Mouse (Mus musculus): Measurements from ENCODE around the gene Ccdc124.

The Ccdc124 gene

GRCm38 (mm10) chr8:70869601-70870041 is 4.1 kb downstream of the Ccdc124 start:
- DNase-seq (ENCODE audit: low spot score in 2 of 2), result peak; percentile 73 to 75

DNA sequence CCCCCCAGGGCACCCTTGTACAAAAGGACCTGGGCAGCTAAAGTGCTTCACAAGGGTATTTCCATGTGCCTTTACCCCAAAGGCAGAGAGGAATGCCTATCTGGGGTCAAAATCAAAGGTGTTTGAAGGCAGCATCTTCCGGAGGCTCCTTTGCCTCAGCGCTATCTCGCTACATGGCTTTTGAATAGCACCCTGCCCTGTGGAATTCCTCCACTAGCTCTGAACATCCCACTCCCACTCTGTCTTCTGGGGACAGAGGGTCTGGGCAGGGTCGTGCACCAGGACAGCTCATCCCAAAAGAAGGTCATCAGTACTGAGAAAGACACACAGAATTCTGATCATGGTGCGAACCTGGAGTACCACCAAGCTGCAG is 4.5 kb downstream of the Ccdc124 start:
- DNase-seq (ENCODE audit: low spot score in 2 of 2), result no peak

- no peak for DNase-seq (ENCODE audit: low spot score in 2 of 2)
These were observed 5.1 kb downstream of the Ccdc124 start for GRCm38 (mm10) chr8:70868559-70869198.

GRCm38 (mm10) chr8:70866566-70866965 is 7.2 kb downstream of the Ccdc124 start:
- no peak for DNase-seq (ENCODE audit: low spot score in 2 of 2)

GRCm38 (mm10) chr8:70866001-70866520 is 7.7 kb downstream of the Ccdc124 start:
- no peak for DNase-seq (ENCODE audit: low spot score in 2 of 2)

- DNase-seq (ENCODE audit: low spot score in 2 of 2), result peak; percentile 100
These were observed 8.3 kb downstream of the Ccdc124 start for GRCm38 (mm10) chr8:70865350-70866000.

GRCm38 (mm10) chr8:70864712-70865221 is 9.0 kb downstream of the Ccdc124 start:
- no peak for DNase-seq (ENCODE audit: low spot score in 2 of 2)

DNA sequence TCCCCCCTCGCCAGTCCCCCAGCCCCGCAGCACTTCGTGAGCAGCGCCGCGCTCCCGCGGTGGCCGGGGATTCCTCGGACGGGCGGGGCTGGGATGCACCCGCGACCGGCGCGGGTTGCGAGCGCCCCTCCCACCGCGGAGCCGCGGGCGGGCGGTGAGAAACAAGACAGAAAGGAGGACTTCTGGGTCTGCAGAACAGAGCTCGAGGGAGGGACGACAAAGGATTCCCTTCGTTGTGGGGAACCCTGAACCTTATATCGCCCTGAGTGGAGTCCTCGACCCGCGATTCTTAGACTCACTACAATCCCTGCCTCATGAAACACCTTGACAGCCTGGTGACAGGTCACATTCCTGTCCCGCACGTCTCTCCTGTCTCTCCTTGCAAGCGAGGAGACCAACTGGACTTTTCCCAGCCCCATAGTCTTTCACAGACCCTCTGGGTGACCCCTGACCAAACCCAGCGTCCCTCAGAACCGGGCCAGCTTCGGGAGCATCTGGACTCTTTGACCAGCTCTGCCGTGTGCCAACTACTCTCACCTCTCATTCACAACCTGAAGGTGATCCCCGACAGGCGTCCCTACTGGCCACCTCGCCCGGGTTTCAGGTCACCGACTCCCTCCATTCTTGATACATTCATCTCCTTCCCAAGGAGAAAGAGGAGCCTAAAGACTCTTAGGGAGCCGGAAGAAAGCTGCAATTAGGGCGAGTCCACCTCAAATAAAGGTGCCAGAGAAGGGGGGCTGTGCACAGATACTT is 9.6 kb downstream of the Ccdc124 start:
- no peak for DNase-seq (ENCODE audit: low spot score in 2 of 2)

GRCm38 (mm10) chr8:70862824-70863641 is 10.7 kb downstream of the Ccdc124 start, which contains the start of gene Kcnn1:
TSS of gene Kcnn1 (minus strand) at chr8:70863258.
- no peak for DNase-seq (ENCODE audit: low spot score in 2 of 2)

- DNase-seq (ENCODE audit: low spot score in 2 of 2), result no peak
These were observed 16.2 kb downstream of the Ccdc124 start for GRCm38 (mm10) chr8:70857516-70857915.

DNA sequence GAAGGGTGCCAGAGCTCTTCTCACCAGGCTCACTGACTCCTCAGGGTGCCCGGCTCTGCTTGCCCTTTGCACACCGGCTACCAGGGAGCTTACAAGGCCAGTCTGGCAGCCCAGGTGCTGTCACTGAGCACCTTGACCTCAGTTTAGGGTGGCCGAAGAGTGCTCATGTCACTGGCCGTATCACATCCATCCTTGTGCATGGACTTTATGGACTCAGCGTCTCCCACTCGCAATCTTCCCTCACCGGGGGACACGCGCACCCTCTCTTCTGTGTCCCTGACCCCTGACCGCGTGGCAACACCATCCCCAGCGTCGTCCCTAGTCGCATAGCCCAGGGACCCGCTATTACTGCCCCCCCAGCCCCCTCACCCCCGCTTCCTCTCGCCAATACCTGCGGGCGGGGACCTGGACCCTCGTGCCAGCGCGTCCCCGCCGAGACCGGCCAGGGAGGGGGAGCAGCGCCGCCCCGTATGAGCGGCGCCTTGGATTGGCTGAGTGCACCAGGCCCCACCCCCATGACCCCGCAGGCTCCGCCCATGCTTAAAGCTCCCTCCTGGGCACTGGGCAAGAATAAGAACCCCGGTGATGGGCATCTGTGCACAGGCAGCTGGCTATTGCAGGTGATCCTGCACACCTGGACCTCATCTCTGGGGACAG is 17.1 kb downstream of the Ccdc124 start:
- DNase-seq (ENCODE audit: low spot score in 2 of 2), result peak; percentile 68 to 74

DNA sequence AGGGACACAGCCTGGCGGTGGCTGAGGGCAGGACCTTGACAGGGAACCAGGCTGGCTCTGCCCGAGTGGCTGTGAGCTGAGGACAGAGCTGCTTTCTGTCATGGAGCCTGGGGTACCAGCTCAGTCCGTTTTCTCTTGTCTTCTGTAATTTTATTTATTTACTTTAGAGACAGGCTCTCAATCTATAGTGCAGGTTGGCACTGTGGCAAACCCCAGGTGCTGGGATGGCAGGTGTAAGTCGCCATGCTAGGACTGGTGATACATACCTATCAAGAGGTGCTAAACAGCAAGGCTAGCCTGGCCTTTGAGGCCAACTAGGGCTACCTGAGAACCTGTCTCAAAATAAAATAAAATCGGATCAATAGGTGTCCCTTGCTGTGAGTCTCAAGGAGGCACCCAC is 17.7 kb downstream of the Ccdc124 start:
- no peak for DNase-seq (ENCODE audit: low spot score in 2 of 2)

DNA sequence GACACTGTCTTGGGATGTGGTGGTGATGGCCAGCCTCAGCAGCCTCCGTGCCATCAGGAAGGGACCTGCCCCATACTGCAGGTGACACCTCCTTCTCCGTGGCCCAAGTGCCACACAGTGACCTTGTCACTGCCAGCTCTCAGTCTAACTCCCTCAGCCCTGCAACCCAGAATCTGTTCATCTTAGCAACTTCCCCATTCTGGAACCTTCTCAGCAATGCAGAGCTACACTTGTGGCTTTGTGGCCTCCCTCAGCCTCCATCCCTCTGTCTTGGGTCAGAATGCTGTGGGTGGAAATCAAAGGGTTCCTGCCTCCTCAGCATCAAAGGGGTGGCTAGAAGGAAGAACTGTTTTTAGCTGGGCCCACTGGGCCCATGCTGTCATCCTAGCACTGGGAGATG is 19.9 kb downstream of the Ccdc124 start:
- no peak for DNase-seq (ENCODE audit: low spot score in 2 of 2)

DNA sequence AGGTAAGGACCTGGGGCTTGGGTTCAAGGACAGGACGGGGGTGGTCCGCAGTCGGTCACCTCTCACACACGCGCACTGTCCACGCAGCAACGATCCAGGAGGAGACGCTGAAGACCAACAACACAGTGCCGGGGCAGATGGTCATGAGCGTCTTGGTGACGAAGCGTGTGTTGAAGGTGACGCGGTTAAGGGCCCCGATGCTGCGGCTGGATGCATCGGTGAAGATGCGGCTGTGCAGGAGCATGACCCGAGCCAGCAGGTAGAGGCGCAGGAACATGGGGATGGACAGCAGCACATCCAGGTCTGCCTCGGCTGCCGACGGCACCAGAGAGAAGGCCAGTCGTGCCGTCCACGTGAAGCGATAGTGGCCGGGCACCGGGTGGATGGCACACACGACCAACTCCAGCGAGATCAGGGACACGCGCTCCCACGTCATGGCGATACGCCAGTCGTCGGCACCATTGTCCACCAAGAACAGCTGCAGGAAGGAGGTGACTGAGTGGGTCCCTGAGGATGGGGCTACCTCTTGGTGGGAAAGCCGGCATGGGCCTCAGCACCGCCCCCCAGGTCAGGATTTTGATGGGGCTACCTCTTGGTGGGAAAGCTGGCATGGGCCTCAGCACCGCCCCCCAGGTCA is 21.0 kb downstream of the Ccdc124 start:
- no peak for DNase-seq (ENCODE audit: low spot score in 2 of 2)

- no peak for DNase-seq (ENCODE audit: low spot score in 2 of 2)
These were observed 21.9 kb downstream of the Ccdc124 start for GRCm38 (mm10) chr8:70851837-70852236.

DNA sequence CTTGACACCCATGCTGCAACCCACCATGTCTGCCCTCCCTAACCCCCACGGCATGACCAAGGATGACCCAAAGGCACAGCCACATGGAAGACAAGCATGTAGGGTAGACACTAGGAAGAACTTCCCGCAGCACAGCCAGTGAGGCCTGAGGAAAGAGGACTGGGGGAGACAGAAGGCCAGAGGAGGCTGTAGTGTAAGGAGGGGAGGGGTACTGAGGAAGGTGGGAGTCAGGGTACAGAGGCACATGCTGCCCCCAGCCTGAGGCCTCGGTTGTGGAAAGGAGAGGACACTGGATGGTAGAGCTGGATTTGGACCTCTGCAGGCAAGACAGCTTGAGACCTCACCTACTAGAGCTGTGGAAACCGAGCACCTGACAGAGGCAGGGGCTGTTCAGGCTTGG is 22.8 kb downstream of the Ccdc124 start:
- no peak for DNase-seq (ENCODE audit: low spot score in 2 of 2)

DNA sequence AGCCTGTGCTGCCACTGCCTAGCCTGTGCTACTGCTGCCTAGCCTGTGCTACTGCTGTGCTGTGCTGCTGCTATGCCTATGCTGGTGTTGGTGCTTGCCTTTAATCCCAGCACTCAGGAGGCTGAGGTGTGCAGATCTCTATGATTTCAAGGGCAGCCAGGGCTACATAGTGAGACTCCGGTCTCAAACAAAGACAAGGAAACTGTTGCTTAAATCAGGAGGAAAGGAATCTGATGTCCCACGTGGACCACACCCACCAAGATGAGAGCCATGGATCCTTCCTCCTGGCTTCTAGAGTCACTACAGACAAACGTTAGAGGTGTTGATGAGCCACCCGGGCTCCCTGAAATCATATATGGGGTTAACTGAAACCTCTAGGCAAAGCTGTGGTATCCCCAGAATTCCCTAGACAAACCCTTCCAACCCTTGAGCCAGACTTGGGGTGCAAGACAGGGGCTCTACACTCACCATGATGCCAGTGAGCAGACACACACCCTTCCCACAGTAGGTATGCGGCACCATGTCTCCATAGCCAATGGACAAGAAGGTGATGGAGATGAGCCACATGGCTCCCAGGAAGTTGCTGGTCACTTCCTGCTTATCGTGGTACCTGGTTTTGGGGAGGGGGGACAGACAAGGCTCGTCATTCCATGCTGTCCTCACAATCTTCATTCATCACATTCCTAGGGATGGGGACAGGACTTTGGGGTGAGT is 23.4 kb downstream of the Ccdc124 start:
- no peak for DNase-seq (ENCODE audit: low spot score in 2 of 2)

DNA sequence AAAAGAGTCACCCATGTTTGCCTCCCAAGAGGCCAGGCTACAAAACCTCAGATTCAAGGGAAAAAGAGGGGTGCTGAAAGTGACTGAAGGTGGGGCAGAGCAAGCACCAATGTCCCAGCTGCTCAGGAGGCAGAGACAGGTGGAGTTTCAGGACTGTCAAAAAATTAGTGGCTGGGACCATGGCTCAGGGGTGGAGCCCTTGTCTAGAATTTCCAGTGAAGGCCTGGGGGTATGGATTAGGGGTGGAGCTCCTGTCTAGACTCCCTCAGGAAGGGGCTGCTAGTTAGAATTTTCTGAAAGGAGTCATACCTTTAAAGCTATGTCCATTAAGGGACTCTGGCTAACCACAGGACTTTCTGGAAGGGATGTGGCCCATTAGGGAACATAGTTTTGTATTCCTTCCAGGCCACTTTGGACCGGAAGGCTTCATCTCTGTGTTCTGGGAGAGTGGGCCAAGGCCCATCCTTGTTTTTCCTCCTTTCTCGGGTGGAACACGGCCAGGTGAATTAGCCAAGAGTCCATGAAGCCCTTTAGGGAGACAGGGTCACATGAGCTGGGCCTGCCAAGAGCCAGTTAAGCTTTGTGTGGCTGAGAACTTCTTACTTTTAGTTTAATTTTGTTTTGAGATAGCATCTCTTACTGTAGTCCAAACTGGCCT is 24.3 kb downstream of the Ccdc124 start:
- peak; percentile 69 to 81 for DNase-seq (ENCODE audit: low spot score in 2 of 2)
